Mouse (Mus musculus): ENCODE measurements at regions not wholly inside any gene's neighbourhood (a gene's known extent, or its start where the extent isn't known, plus 50 kb on each side); places are given as distances from the start of the nearest gene placed in this dataset.

DNA sequence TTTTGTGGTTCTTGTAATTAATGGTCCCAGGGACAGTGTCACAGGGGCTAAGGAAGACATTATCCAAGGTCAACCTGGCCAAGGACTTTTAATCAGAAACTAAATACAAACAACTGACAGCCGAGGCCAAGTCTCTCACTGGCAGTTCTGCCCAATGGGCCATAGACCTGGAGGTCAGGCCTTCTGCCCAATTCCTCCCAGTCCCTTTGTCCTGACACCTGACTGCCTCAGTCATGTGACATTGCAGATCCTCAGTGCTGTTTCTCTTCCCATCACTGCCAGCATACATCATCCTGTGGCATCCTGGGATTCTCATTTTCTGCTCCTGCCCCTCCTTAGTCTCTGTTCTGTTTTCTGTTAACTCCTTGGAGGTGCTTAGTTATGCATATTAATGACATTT, 413.4 kb downstream of the Irx1 start:
- TF ChIP-seq CTCF (IDR thresholded peaks at IDR 0.05; ENCODE audit: low read depth) (no peak), EP300 (optimal IDR thresholded peaks at IDR 0.05) (no peak)
